ENCODE assay signal across 9 mouse cellular contexts in genomic region chr9:103398509-103399157, GRCm38 (mm10). TPM values are rescaled to one million over a fixed set of nuclear protein-coding genes. Genes with fewer than 3 reads are reported as not detected.
DNase-seq lines count a peak whose midpoint lies in the region; ATAC-seq lines count a peak whose summit lies in the region.
"Had no signal": no experiment of that assay in that cellular context is flagged by ENCODE, and none has a peak within 500 bp of the region (broad histone marks: within the 10 kb centered on the region; RNA-seq: fewer than 3 reads in every experiment).

No protein-coding gene starts in this region.

- 0 out of 2 replicates have a peak, but pooled peaks cover 3% of the 10 kb centered on the region for H3K9me3 ChIP-seq in hindbrain, embryonic 16.5 days (ENCODE audit: control insufficient read depth, low read length)
- no peaks in the 10 kb centered on the region for H3K9me3 ChIP-seq in hindbrain, embryonic 11.5 days (ENCODE audit: control insufficient read depth, low read length)
- H3K9me3 ChIP-seq in heart, embryonic 14.5 days (ENCODE audit: control insufficient read depth, low read length), result peaks cover 7% of the 10 kb centered on the region
- 0 out of 2 replicates have a peak, but pooled peaks cover 6% of the 10 kb centered on the region for H3K9me3 ChIP-seq in liver, embryonic 12.5 days (replicated peaks)

- no peaks in the 10 kb centered on the region for H3K36me3 ChIP-seq in hindbrain, embryonic 16.5 days (ENCODE audit: control insufficient read depth, insufficient read depth, low read length)
- H3K36me3 ChIP-seq in hindbrain, embryonic 11.5 days (ENCODE audit: control insufficient read depth, insufficient read depth, low read length), result no peaks in the 10 kb centered on the region
- H3K36me3 ChIP-seq in heart, embryonic 14.5 days (ENCODE audit: control insufficient read depth, insufficient read depth, low read length), result no peaks in the 10 kb centered on the region
- no peaks in the 10 kb centered on the region for H3K36me3 ChIP-seq in liver, embryonic 12.5 days

- 49% methylated on average over 21 of the region's 21 CpGs for whole genome bisulfite sequencing in hindbrain, embryonic 16.5 days
- 89% methylated on average over 21 of the region's 21 CpGs for WGBS in hindbrain, embryonic 11.5 days
- 43% methylated on average over 21 of the region's 21 CpGs for WGBS in heart, embryonic 14.5 days
- 79% methylated on average over 21 of the region's 21 CpGs for WGBS in liver, embryonic 12.5 days (ENCODE audit: insufficient replicate concordance)

- 0 out of 2 replicates have a peak overlapping the region, but pooled peaks have one; percentile 5 for H3K27ac ChIP-seq in hindbrain, embryonic 16.5 days (ENCODE audit: low read depth, low read length)
- no peak overlapping the region for H3K27ac ChIP-seq in hindbrain, embryonic 11.5 days (ENCODE audit: low read depth, low read length)
- peak overlapping the region; percentile 16 to 37; a peak in 2 of 4 replicates for H3K27ac ChIP-seq in heart, embryonic 14.5 days (replicated peaks in 1 of 2; ENCODE audit: control insufficient read depth in 1 of 2, insufficient read depth in 1 of 2, low read depth in 2 of 2, low read length in 2 of 2)
- H3K27ac ChIP-seq in liver, embryonic 12.5 days, result no peak overlapping the region
- H3K27ac ChIP-seq: macrophage had no signal

- H3K4me1 ChIP-seq in hindbrain, embryonic 16.5 days (ENCODE audit: control insufficient read depth, insufficient read depth, low read depth, low read length), result peaks cover 5% of the 10 kb centered on the region; the same call in 1 of the 2 replicates
- no peaks in the 10 kb centered on the region for H3K4me1 ChIP-seq in hindbrain, embryonic 11.5 days (replicated peaks; ENCODE audit: control insufficient read depth, insufficient read depth, low read length)
- H3K4me1 ChIP-seq in heart, embryonic 14.5 days (ENCODE audit: control insufficient read depth in 2 of 2, insufficient read depth in 2 of 2, low read length in 2 of 2), result peaks cover 3 to 10% of the 10 kb centered on the region in 2 experiments
- no peaks in the 10 kb centered on the region for H3K4me1 ChIP-seq in liver, embryonic 12.5 days

- no peak overlapping the region for H3K9ac ChIP-seq in hindbrain, embryonic 16.5 days (ENCODE audit: low read depth, low read length)
- H3K9ac ChIP-seq in hindbrain, embryonic 11.5 days (ENCODE audit: low read depth, low read length), result no peak overlapping the region
- H3K9ac ChIP-seq in heart, embryonic 14.5 days (ENCODE audit: low read length), result no peak overlapping the region
- H3K9ac ChIP-seq in liver, embryonic 12.5 days, result no peak overlapping the region

- no peaks in the 10 kb centered on the region for H3K27me3 ChIP-seq in hindbrain, embryonic 16.5 days (replicated peaks; ENCODE audit: control insufficient read depth, insufficient read depth, low read length)
- H3K27me3 ChIP-seq in hindbrain, embryonic 11.5 days (ENCODE audit: control insufficient read depth, insufficient read depth, low read length), result no peaks in the 10 kb centered on the region
- H3K27me3 ChIP-seq in heart, embryonic 14.5 days (ENCODE audit: control insufficient read depth, insufficient read depth, low read length), result no peaks in the 10 kb centered on the region
- no peaks in the 10 kb centered on the region for H3K27me3 ChIP-seq in liver, embryonic 12.5 days (replicated peaks)

- peak; percentile 67; the same call in 1 of the 2 replicates for ATAC-seq in hindbrain, embryonic 16.5 days
- ATAC-seq in hindbrain, embryonic 11.5 days (ENCODE audit: low FRiP score), result no peak
- no peak for ATAC-seq in heart, embryonic 14.5 days (ENCODE audit: insufficient number of reproducible peaks, insufficient read depth, low FRiP score, low read depth)
- no peak for ATAC-seq in inflammation-experienced regulatory T-cells, adult 6 months
- ATAC-seq in liver, embryonic 12.5 days, result no peak

- H3K4me2 ChIP-seq in hindbrain, embryonic 16.5 days (ENCODE audit: low read length), result peak overlapping the region; percentile 17; the same call in 1 of the 2 replicates
- no peak overlapping the region for H3K4me2 ChIP-seq in hindbrain, embryonic 11.5 days (replicated peaks; ENCODE audit: low read depth, low read length)
- H3K4me2 ChIP-seq in heart, embryonic 14.5 days (ENCODE audit: low read length), result peak overlapping the region; percentile 23
- no peak overlapping the region for H3K4me2 ChIP-seq in liver, embryonic 12.5 days

- no peak for DNase-seq in hindbrain, embryonic 11.5 days (ENCODE audit: low spot score)
- DNase-seq in R1 (ENCODE audit: low read depth, low spot score), result peak; percentile 52
- peak; percentile 37 to 44 for DNase-seq in layer of hippocampus, postnatal 14 days (ENCODE audit: low spot score in 2 of 2)
- DNase-seq in cerebellum, adult 11-12 months, result no peak

- H3K4me3 ChIP-seq in hindbrain, embryonic 16.5 days (ENCODE audit: low read length), result no peak overlapping the region
- H3K4me3 ChIP-seq in hindbrain, embryonic 11.5 days (ENCODE audit: low read depth, low read length), result no peak overlapping the region
- H3K4me3 ChIP-seq in heart, embryonic 14.5 days (ENCODE audit: control insufficient read depth in 1 of 2, insufficient read depth in 1 of 2, low read depth in 1 of 2, low read length in 2 of 2), result no peak overlapping the region
- H3K4me3 ChIP-seq in liver, embryonic 12.5 days, result no peak overlapping the region

RNA-seq across cellular contexts. Expression of gene Cdv3, which starts 33.0 kb away (rescaled TPM):
- polyA plus RNA-seq in hindbrain, embryonic 16.5 days (2015; fragmentation: Nextera tagmentation; extraction: Ambion mirVana), result 78.5 and 91.0 TPM in 2 replicates
- polyA plus RNA-seq in hindbrain, embryonic 11.5 days (2014; fragmentation: Nextera tagmentation; extraction: Ambion mirVana), result 105 and 135 TPM in 2 replicates
- 62.6 and 64.3 TPM in 2 replicates for polyA plus RNA-seq in heart, embryonic 14.5 days (2014; fragmentation: Nextera tagmentation; extraction: Ambion mirVana)
- 10 to 100 TPM; 88.0 to 93.6 TPM for total RNA-seq in layer of hippocampus, postnatal 14 days (2021)
- polyA plus RNA-seq in inflammation-experienced regulatory T-cells, adult 6 months (2017; shearing (Covaris generic)), result 100 to 1,000 TPM in 1 of 3 experiments, 10 to 100 TPM in 2; 70.3 to 256 (median 81.7) TPM
- 71.7 and 76.4 TPM in 2 replicates for polyA plus RNA-seq in liver, embryonic 12.5 days (2016; fragmentation: Nextera tagmentation; extraction: Ambion mirVana)

Comparison
In these comparisons a context has a peak if more than half of its experiments do, and no peak if none do; other contexts are left out.
1. H3K27ac ChIP-seq: peak in hindbrain, embryonic 16.5 days (single experiment) and heart, embryonic 14.5 days (2 of 2); none in hindbrain, embryonic 11.5 days (single experiment) and liver, embryonic 12.5 days (single experiment).
2. H3K4me2 ChIP-seq: peak in hindbrain, embryonic 16.5 days (single experiment) and heart, embryonic 14.5 days (single experiment); none in hindbrain, embryonic 11.5 days (single experiment) and liver, embryonic 12.5 days (single experiment).
3. DNase-seq: peak in R1 (single experiment) and layer of hippocampus, postnatal 14 days (2 of 2); none in hindbrain, embryonic 11.5 days (single experiment) and cerebellum, adult 11-12 months (single experiment).